Mouse (Mus musculus): ENCODE data around the gene Gm45261.

DNA sequence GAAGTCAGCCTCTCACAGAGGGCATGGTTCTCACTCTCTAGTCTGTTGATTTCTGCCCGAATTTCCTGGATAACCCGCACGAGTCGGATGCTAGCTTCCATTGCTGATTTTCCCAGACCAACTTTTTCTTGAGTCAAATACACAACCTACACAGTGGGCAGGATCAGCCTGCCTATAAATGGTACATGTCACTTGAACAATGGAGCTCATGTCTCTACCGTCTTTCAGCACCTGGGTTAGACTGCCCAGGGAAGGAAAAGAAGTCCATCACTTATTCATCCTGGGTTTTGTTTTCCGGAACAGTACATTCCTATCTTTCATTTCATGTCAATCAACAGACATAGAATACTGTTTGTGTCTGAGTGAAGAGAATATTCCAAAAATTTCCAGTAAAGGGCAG, at the start of gene Gm45261:
- TF ChIP-seq POLR2A (IDR thresholded peaks at IDR 0.05; ENCODE audit: borderline replicate concordance, control insufficient read depth, low read depth, low read length): no peak
- TF ChIP-seq CTCF (IDR thresholded peaks at IDR 0.05; ENCODE audit: control insufficient read depth, insufficient read depth, low read length): no peak
